Mouse (Mus musculus) hematopoietic stem cell, adult 5-6 weeks (primary cell): ENCODE measurements around the gene Pou2f1. TPM values are rescaled to one million over a fixed set of nuclear protein-coding genes. Genes with fewer than 3 reads are reported as not detected.

Experiments used
- ATAC-seq, 2 experiments: fragments of 125-278 bp in 1 of 2; replicated peaks in 1 of 2; 2 replicates each; pipeline ENCODE4 v1.8.0; 2016 to 2017; ENCODE audit warnings: inconsistent platforms in 2 of 2, mild to moderate bottlenecking in 2 of 2, moderate number of reproducible peaks in 2 of 2, low read depth in 1 of 2, moderate TSS enrichment in 1 of 2; ENCODE audit not compliant: low FRiP score in 2 of 2, poor library complexity in 2 of 2, severe bottlenecking in 2 of 2, insufficient read depth in 1 of 2, low TSS enrichment in 1 of 2
- total RNA-seq: library from RNA; stranded (forward); fragments of 172-1452, 232-1000 nt; gene quantifications from 2 replicates; pipeline ENCODE4 v1.2.3, GENCODE M21; 2017

Pou2f1 gene
- total RNA-seq, 1 experiment from 2014 or later, result 22.8 TPM

GRCm38 (mm10) chr1:165840548-165841230 lies 161.8 kb downstream of the Pou2f1 start:
- peak; percentile 12 to 27 for ATAC-seq

GRCm38 (mm10) chr1:165839201-165839600 lies 163.3 kb downstream of the Pou2f1 start:
- no peak for ATAC-seq

GRCm38 (mm10) chr1:165837546-165837945 lies 164.9 kb downstream of the Pou2f1 start:
- ATAC-seq, result no peak

- ATAC-seq, result no peak
These were observed 166.0 kb downstream of the Pou2f1 start for GRCm38 (mm10) chr1:165836461-165836860.

GRCm38 (mm10) chr1:165834633-165834975 lies 167.9 kb downstream of the Pou2f1 start:
- no peak for ATAC-seq

GRCm38 (mm10) chr1:165833910-165834632 lies 168.4 kb downstream of the Pou2f1 start:
- peak in 1 of 2 experiments; percentile 33; a peak in 1 of 4 replicates for ATAC-seq

GRCm38 (mm10) chr1:165833244-165833643 lies 169.2 kb downstream of the Pou2f1 start:
- no peak for ATAC-seq

GRCm38 (mm10) chr1:165829890-165830289 lies 172.6 kb downstream of the Pou2f1 start:
- ATAC-seq, result no peak

- 0 out of 4 replicates have a peak, but pooled peaks of 1 of the 2 experiments have one; percentile 2 for ATAC-seq
These were observed 173.9 kb downstream of the Pou2f1 start for GRCm38 (mm10) chr1:165828615-165829014.

- no peak for ATAC-seq
These were observed 174.3 kb downstream of the Pou2f1 start for GRCm38 (mm10) chr1:165828173-165828572.

- no peak for ATAC-seq
These were observed 180.4 kb downstream of the Pou2f1 start for GRCm38 (mm10) chr1:165822031-165822430.

- no peak for ATAC-seq
These were observed 183.3 kb downstream of the Pou2f1 start for GRCm38 (mm10) chr1:165819147-165819546.

- peak in 1 of 2 experiments; percentile 37; a peak in 1 of 4 replicates for ATAC-seq
These were observed 184.2 kb downstream of the Pou2f1 start for GRCm38 (mm10) chr1:165818145-165818860.

GRCm38 (mm10) chr1:165817264-165817663 lies 185.2 kb downstream of the Pou2f1 start:
- ATAC-seq, result no peak

GRCm38 (mm10) chr1:165816391-165816790 lies 186.1 kb downstream of the Pou2f1 start:
- ATAC-seq, result no peak
